Mouse (Mus musculus) heart, adult 2 months (tissue): ENCODE data around the gene D5Ertd579e. TPM values are rescaled to one million over a fixed set of nuclear protein-coding genes. Genes with fewer than 3 reads are reported as not detected.

Source experiments
- DNase-seq, 2 experiments: peaks; one replicate each; pipeline ENCODE4 v3.0.0; 2021
- H3K27ac ChIP-seq: fragments of 200-600 bp; 2 replicates; pipeline ENCODE4 v1.8.1; 2022
- H3K27me3 ChIP-seq: fragments of 200-500 bp; 2 replicates; pipeline ENCODE4 v1.6.1; 2012; ENCODE audit warnings: mild to moderate bottlenecking, low read length, inconsistent platforms, mixed read lengths; ENCODE audit not compliant: control insufficient read depth, insufficient read depth
- H3K36me3 ChIP-seq: fragments of 200-500 bp; 2 replicates; pipeline ENCODE4 v1.6.1; 2012; ENCODE audit warnings: low read length, inconsistent platforms; ENCODE audit not compliant: control insufficient read depth, insufficient read depth
- H3K4me1 ChIP-seq: fragments of 200-500 bp; 2 replicates; pipeline ENCODE4 v1.6.1; 2011; ENCODE audit warnings: low read length; ENCODE audit not compliant: control insufficient read depth, insufficient read depth
- H3K4me3 ChIP-seq: fragments of 200-600 bp; 2 replicates; pipeline ENCODE4 v1.8.1; 2022
- H3K79me2 ChIP-seq: fragments of 200-500 bp; replicated peaks from 2 replicates; pipeline ENCODE4 v1.6.1; 2012; ENCODE audit warnings: mild to moderate bottlenecking, inconsistent platforms, low read length, moderate library complexity, mixed read lengths; ENCODE audit not compliant: control insufficient read depth, insufficient read depth
- H3K9ac ChIP-seq: fragments of 200-500 bp; 2 replicates; pipeline ENCODE4 v1.6.1; 2012; ENCODE audit warnings: low read depth, mild to moderate bottlenecking, control low read depth, inconsistent platforms, low read length, mixed read lengths
- CTCF ChIP-seq: fragments of 200-600 bp; IDR thresholded peaks from 2 replicates; pipeline ENCODE4 v1.8.1; 2022; ENCODE audit warnings: antibody characterized with exemption, mild to moderate bottlenecking, moderate library complexity
- EP300 ChIP-seq: fragments of 200-500 bp; IDR thresholded peaks from 2 replicates; pipeline ENCODE4 v1.6.1; 2011; ENCODE audit warnings: low read depth, low read length, control low read depth; ENCODE audit not compliant: insufficient read depth
- POLR2A ChIP-seq: fragments of 200-500 bp; IDR thresholded peaks from 2 replicates; pipeline ENCODE4 v1.6.1; 2011; ENCODE audit warnings: mild to moderate bottlenecking, low read depth, low read length, control low read depth; ENCODE audit not compliant: insufficient read depth
- WGBS: fragments of 180-500 bp; shearing (Covaris S2); methylation state at CpG from one replicate; pipeline ENCODE4 v1.1.7; 2018; 5-methylcytosine and 5-hydroxymethylcytosine counted together
- intact Hi-C: fragments of 180-260 bp; cut with DNase I; formaldehyde crosslinking; loops from one replicate; pipeline ENCODE4 v1.15.1; 2025
- polyA plus RNA-seq: library from polyadenylated mRNA; depleted of rRNA; stranded (reverse); fragments of >200 nt; gene quantifications from 2 replicates; pipeline ENCODE4 v1.2.3, GENCODE M21; 2012
- total RNA-seq, 2 experiments: library from RNA; stranded (reverse); gene quantifications; 2 replicates each; pipeline ENCODE4 v1.2.3; 2021

D5Ertd579e gene
- total and polyA plus RNA-seq, 3 experiments, result 22.5 to 104 (median 81.8) TPM

DNA sequence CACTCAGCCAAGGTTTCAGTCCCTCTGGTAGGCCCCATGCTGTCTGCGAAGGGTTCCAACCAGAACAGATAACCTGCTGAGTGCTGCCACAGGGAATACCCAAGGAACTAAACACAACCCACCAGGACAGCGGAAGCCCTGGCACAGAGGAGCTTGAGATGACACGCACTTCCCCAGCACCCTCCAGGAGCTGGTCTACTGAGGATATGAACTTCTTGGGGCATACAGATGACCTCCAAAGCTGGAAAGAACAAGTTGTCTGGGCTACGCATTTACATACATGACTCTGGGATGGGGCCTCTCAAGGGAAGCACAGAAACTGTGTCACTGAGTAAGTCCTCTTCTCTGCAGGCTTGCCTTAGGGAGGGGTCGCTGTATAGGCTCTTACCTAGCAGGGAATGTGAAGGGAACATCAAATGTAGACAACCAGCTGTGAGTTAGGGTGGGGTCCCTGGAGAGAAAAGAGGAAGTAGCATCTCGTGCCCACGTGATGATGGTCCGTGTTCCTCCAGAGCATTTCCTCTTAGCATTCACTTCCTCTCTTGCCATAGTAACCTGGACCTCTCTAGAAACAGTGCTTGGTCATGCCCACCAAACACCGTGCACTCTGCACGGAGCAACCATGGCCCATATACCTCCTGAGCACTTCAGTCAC lies 132.9 kb downstream of the D5Ertd579e start:
- Histone ChIP-seq H3K79me2 (no peaks in the 10 kb centered on the region; the same call in 1 of the 2 replicates), H3K4me1 (peaks cover 11% of the 10 kb centered on the region), H3K27ac (peak overlapping the region; percentile 26; the same call in 1 of the 2 replicates), H3K27me3 (no peaks in the 10 kb centered on the region), H3K9ac (no peak overlapping the region), H3K4me3 (no peak overlapping the region), H3K36me3 (peaks cover 2% of the 10 kb centered on the region)
- peak in 1 of 2 experiments; percentile 75 for DNase-seq
- TF ChIP-seq POLR2A (no peak), EP300 (no peak), CTCF (no peak)
- intact Hi-C loops, result no loop called here
- 72% methylated on average over 10 of the region's 10 CpGs for whole genome bisulfite sequencing

DNA sequence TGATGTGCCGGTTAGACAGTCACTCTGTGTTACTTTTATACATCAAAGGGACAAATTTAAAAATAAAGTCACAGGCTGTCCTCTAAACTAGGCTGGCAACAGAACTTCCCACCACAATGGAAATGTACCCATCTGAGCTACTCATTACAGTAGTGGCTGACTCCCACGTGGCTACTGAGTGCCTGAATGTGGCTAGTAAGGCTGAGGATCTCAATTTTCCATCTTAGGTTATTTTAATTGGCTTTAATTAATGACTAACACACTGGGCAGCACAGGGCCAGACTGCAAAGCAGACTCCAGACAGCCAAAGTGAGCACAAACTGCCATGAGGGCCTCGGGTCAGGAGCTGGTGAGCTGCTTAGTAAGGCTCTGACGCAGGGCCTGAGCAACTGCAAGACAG lies 134.3 kb downstream of the D5Ertd579e start:
- 90% methylated on average over 4 of the region's 4 CpGs for WGBS
- Histone ChIP-seq H3K27ac (no peak overlapping the region), H3K79me2 (no peaks in the 10 kb centered on the region; the same call in 1 of the 2 replicates), H3K4me3 (no peak overlapping the region), H3K27me3 (no peaks in the 10 kb centered on the region), H3K36me3 (no peaks in the 10 kb centered on the region; the same call in 1 of the 2 replicates), H3K9ac (no peak overlapping the region), H3K4me1 (peaks cover 11% of the 10 kb centered on the region)
- TF ChIP-seq CTCF (no peak), EP300 (no peak), POLR2A (no peak)
- DNase-seq, result no peak
- intact Hi-C loops, result no loop called here

DNA sequence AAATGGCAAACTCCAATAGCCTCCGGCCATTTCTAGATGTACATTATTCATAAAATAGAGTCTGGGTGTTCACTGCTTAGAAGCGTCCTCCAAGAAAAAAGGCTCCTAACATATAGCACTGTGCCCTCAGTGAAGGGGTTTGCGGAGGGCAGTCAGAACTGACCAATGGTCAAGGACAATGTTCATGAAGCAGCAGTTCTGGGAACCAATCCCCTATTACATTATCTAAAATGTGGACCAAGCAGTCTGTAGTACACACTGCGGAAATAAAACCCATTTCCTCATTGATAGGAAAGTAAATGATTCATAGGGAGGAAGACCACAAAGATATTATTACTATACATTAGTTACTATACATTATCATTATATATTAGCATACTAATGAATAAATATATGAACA lies 135.3 kb downstream of the D5Ertd579e start:
- Histone ChIP-seq H3K36me3 (no peaks in the 10 kb centered on the region; the same call in 1 of the 2 replicates), H3K4me3 (no peak overlapping the region), H3K27ac (no peak overlapping the region), H3K27me3 (no peaks in the 10 kb centered on the region), H3K4me1 (peaks cover 11% of the 10 kb centered on the region), H3K9ac (no peak overlapping the region), H3K79me2 (no peaks in the 10 kb centered on the region; the same call in 1 of the 2 replicates)
- DNase-seq, result no peak
- TF ChIP-seq CTCF (no peak), EP300 (no peak), POLR2A (no peak)
- intact Hi-C loops, result no loop called here
- WGBS, result 77% methylated on average over 4 of the region's 4 CpGs

DNA sequence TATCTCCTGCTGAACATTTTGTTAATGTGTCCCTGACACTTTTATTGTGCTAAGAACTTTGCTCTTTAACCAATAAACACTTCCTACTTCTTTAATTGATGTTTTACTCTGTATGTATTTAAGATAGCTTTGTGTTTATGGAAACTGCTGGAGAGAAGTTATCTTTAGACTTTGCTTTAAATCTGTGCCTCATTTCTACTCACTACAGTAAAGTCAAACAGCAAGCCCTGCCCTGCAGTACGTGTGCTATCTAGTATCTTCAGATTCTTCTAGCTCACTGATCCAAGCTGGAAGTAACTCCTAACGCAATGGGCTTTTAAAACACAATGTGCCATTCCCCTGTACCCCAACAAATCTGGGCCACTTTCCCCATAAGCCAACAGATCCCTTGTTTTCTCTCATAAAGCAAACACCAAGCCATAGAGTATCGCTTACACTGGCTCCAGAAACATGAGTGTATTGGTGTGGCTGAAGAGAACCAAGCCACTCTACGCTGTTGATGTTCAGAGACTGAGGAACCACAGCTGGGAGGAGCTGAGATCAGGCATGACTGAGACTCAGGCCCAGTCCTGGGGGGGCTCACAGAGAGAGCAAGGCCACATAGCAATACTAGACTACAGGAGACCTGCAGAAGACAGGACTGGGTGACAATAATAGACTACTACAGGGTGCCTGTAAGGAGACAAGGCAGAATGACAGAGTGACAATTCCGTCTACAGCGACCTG lies 136.2 kb downstream of the D5Ertd579e start:
- no peaks in the 10 kb centered on the region; the same call in 1 of the 2 replicates for H3K79me2 ChIP-seq
- intact Hi-C loops, result no loop called here
- TF ChIP-seq CTCF, result no peak
- no peak for TF ChIP-seq POLR2A
- TF ChIP-seq EP300, result no peak
- H3K27me3 ChIP-seq, result no peaks in the 10 kb centered on the region
- no peaks in the 10 kb centered on the region; the same call in 1 of the 2 replicates for H3K36me3 ChIP-seq
- H3K4me3 ChIP-seq, result no peak overlapping the region
- WGBS, result 80% methylated on average over 6 of the region's 6 CpGs
- H3K9ac ChIP-seq, result no peak overlapping the region
- H3K4me1 ChIP-seq, result peaks cover 11% of the 10 kb centered on the region
- no peak for DNase-seq
- H3K27ac ChIP-seq, result no peak overlapping the region

DNA sequence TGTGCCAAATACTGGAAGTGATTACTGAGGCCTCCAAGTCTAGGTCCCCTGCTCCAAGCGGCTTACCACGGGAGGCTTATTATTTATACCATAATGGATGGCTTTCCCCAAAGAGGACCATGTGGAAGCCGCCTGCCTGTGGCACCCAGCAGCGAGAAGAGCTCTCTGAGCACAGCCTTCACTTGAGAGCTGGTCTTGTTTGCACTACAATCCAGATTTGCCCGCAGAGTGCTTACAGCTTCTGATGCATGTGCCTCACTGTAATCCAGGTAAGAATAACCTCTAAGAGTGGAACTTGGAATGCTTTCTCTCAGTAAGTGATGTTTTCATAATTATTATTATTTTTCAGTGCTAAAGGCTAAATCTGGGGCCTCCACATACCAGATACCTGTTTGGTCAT lies 136.7 kb downstream of the D5Ertd579e start:
- intact Hi-C loops, result no loop called here
- Histone ChIP-seq H3K36me3 (no peaks in the 10 kb centered on the region; the same call in 1 of the 2 replicates), H3K4me1 (peaks cover 11% of the 10 kb centered on the region), H3K4me3 (no peak overlapping the region), H3K9ac (no peak overlapping the region), H3K27me3 (no peaks in the 10 kb centered on the region), H3K27ac (no peak overlapping the region), H3K79me2 (no peaks in the 10 kb centered on the region)
- DNase-seq, result no peak
- WGBS, result 93% methylated on average over 5 of the region's 5 CpGs
- TF ChIP-seq POLR2A (no peak), CTCF (no peak), EP300 (no peak)

DNA sequence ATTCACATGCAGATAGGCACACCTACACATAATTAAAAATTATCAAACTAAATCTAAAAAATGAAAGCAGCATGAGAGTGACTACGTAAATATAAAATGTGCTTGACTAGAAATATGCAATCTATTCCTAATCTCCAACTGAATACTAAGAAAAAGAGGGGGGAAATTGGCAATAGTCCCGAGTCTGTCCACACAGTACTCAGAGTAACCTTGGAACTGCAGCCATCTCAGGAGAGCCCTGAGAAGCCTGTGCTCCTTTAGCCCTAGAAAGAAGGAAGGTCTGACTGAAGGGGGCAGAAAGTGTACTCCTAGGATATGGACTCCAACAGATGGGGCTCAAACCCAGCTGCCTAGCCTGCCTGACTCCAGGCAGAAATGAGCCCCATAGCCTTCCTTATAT lies 137.3 kb downstream of the D5Ertd579e start:
- H3K27me3 ChIP-seq, result no peaks in the 10 kb centered on the region
- H3K79me2 ChIP-seq, result no peaks in the 10 kb centered on the region
- DNase-seq, result no peak
- no peak overlapping the region for H3K27ac ChIP-seq
- H3K4me1 ChIP-seq, result peaks cover 8% of the 10 kb centered on the region
- H3K9ac ChIP-seq, result no peak overlapping the region
- H3K36me3 ChIP-seq, result no peaks in the 10 kb centered on the region; the same call in 1 of the 2 replicates
- WGBS, result 74% methylated on average over 2 of the region's 2 CpGs
- intact Hi-C loops, result no loop called here
- H3K4me3 ChIP-seq, result no peak overlapping the region
- TF ChIP-seq POLR2A (no peak), CTCF (no peak), EP300 (no peak)
